Mouse (Mus musculus) intestine, postnatal 0 days (tissue): Measurements from ENCODE around the gene Tbxas1. TPM values are rescaled to one million over a fixed set of nuclear protein-coding genes. Genes with fewer than 3 reads are reported as not detected.

Experiments used
- ATAC-seq: fragments of 200-750 bp; cut with Nextera tagmentation; 2 replicates; pipeline ENCODE4 v1.8.0; 2017; ENCODE audit warnings: mild to moderate bottlenecking, moderate TSS enrichment, moderate library complexity
- H3K27ac ChIP-seq: fragments of 300-500 bp; sonication (generic); 2 replicates; pipeline ENCODE4 v1.5.1; 2014; ENCODE audit warnings: mild to moderate bottlenecking, low read depth, low read length, moderate library complexity
- H3K27me3 ChIP-seq: fragments of 300-500 bp; sonication (generic); replicated peaks from 2 replicates; pipeline ENCODE4 v1.6.1; 2014; ENCODE audit warnings: low read length, mixed read lengths; ENCODE audit not compliant: control insufficient read depth, insufficient read depth
- H3K36me3 ChIP-seq: fragments of 300-500 bp; sonication (generic); 2 replicates; pipeline ENCODE4 v1.6.1; 2014; ENCODE audit warnings: mild to moderate bottlenecking, moderate library complexity; ENCODE audit not compliant: control insufficient read depth, insufficient read depth
- H3K4me1 ChIP-seq: fragments of 300-500 bp; sonication (generic); replicated peaks from 2 replicates; pipeline ENCODE4 v1.6.1; 2014; ENCODE audit warnings: antibody characterized with exemption, low read length, mixed read lengths; ENCODE audit not compliant: control insufficient read depth, insufficient read depth
- H3K4me2 ChIP-seq: fragments of 300-500 bp; sonication (generic); replicated peaks from 2 replicates; pipeline ENCODE4 v1.6.1; 2014; ENCODE audit warnings: low read depth, mild to moderate bottlenecking, moderate library complexity
- H3K4me3 ChIP-seq: fragments of 300-500 bp; sonication (generic); 2 replicates; pipeline ENCODE4 v1.5.1; 2014; ENCODE audit warnings: low read depth, low read length
- H3K9ac ChIP-seq: fragments of 300-500 bp; sonication (generic); 2 replicates; pipeline ENCODE4 v1.6.1; 2014; ENCODE audit warnings: mild to moderate bottlenecking, low read depth, low read length
- H3K9me3 ChIP-seq: fragments of 300-500 bp; sonication (generic); 2 replicates; pipeline ENCODE4 v1.6.1; 2016; ENCODE audit warnings: mixed run types; ENCODE audit not compliant: control insufficient read depth
- CTCF ChIP-seq: sonication (generic); IDR thresholded peaks from 2 replicates; pipeline ENCODE4 v1.5.1; 2016; ENCODE audit warnings: low read depth, mild to moderate bottlenecking, control low read depth, antibody characterized with exemption, moderate library complexity
- WGBS: fragments of 180-500 bp; shearing (Covaris S2); extraction: QIAGEN DNeasy Blood & Tissue Kit; methylation state at CpG from one replicate; pipeline ENCODE4 v1.1.7; 2014; 5-methylcytosine and 5-hydroxymethylcytosine counted together
- polyA plus RNA-seq: library from polyadenylated mRNA; unstranded; fragments of >200 nt; fragmentation: Nextera tagmentation; extraction: Ambion mirVana; gene quantifications from 2 replicates; pipeline ENCODE4 v1.2.1, GENCODE M21; 2015

The Tbxas1 gene
- polyA plus RNA-seq, 1 experiment from 2014 or later, result 2.1 TPM

- H3K27me3 ChIP-seq, result no peaks in the 10 kb centered on the region
- 79% methylated on average over 7 of the region's 7 CpGs for WGBS
- H3K4me3 ChIP-seq, result no peak overlapping the region
- H3K4me2 ChIP-seq, result no peak overlapping the region
- peak; percentile 59 for TF ChIP-seq CTCF
- H3K9me3 ChIP-seq, result no peaks in the 10 kb centered on the region
- no peak overlapping the region for H3K27ac ChIP-seq
- ATAC-seq, result no peak
- 0 out of 2 replicates have a peak, but pooled peaks cover 2% of the 10 kb centered on the region for H3K4me1 ChIP-seq
- H3K9ac ChIP-seq, result no peak overlapping the region
- H3K36me3 ChIP-seq, result no peaks in the 10 kb centered on the region
Measured at GRCm38 (mm10) chr6:39018805-39019204, 143.6 kb downstream of the Tbxas1 start.

- 67% methylated on average over 5 of the region's 5 CpGs for WGBS
- H3K4me1 ChIP-seq, result 0 out of 2 replicates have a peak, but pooled peaks cover 2% of the 10 kb centered on the region
- no peak for ATAC-seq
- H3K4me3 ChIP-seq, result no peak overlapping the region
- H3K9me3 ChIP-seq, result no peaks in the 10 kb centered on the region
- H3K27me3 ChIP-seq, result no peaks in the 10 kb centered on the region
- no peak for TF ChIP-seq CTCF
- H3K27ac ChIP-seq, result no peak overlapping the region
- H3K9ac ChIP-seq, result no peak overlapping the region
- H3K4me2 ChIP-seq, result no peak overlapping the region
- no peaks in the 10 kb centered on the region for H3K36me3 ChIP-seq
Measured at GRCm38 (mm10) chr6:39019219-39019618, 144.0 kb downstream of the Tbxas1 start.

GRCm38 (mm10) chr6:39021909-39022308 lies 146.7 kb downstream of the Tbxas1 start:
- H3K9me3 ChIP-seq, result no peaks in the 10 kb centered on the region
- WGBS, result 59% methylated on average over 1 of the region's 1 CpGs
- no peak overlapping the region for H3K4me2 ChIP-seq
- no peak overlapping the region for H3K4me3 ChIP-seq
- H3K27me3 ChIP-seq, result no peaks in the 10 kb centered on the region
- no peak for TF ChIP-seq CTCF
- no peaks in the 10 kb centered on the region for H3K36me3 ChIP-seq
- no peak overlapping the region for H3K9ac ChIP-seq
- no peak overlapping the region for H3K27ac ChIP-seq
- 0 out of 2 replicates have a peak, but pooled peaks cover 2% of the 10 kb centered on the region for H3K4me1 ChIP-seq
- no peak for ATAC-seq

GRCm38 (mm10) chr6:39022461-39023181 lies 147.4 kb downstream of the Tbxas1 start:
- no peaks in the 10 kb centered on the region for H3K36me3 ChIP-seq
- no peak for ATAC-seq
- H3K27me3 ChIP-seq, result no peaks in the 10 kb centered on the region
- WGBS, result 70% methylated on average over 7 of the region's 7 CpGs
- no peak overlapping the region for H3K9ac ChIP-seq
- no peak overlapping the region for H3K4me3 ChIP-seq
- 0 out of 2 replicates have a peak, but pooled peaks cover 2% of the 10 kb centered on the region for H3K4me1 ChIP-seq
- H3K4me2 ChIP-seq, result no peak overlapping the region
- no peaks in the 10 kb centered on the region for H3K9me3 ChIP-seq
- TF ChIP-seq CTCF, result no peak
- no peak overlapping the region for H3K27ac ChIP-seq

- no peaks in the 10 kb centered on the region for H3K36me3 ChIP-seq
- no peak overlapping the region for H3K9ac ChIP-seq
- TF ChIP-seq CTCF, result no peak
- 37% methylated on average over 4 of the region's 4 CpGs for WGBS
- H3K4me2 ChIP-seq, result no peak overlapping the region
- no peaks in the 10 kb centered on the region for H3K9me3 ChIP-seq
- no peak for ATAC-seq
- no peak overlapping the region for H3K27ac ChIP-seq
- H3K4me3 ChIP-seq, result no peak overlapping the region
- H3K4me1 ChIP-seq, result 0 out of 2 replicates have a peak, but pooled peaks cover 2% of the 10 kb centered on the region
- H3K27me3 ChIP-seq, result no peaks in the 10 kb centered on the region
Measured at GRCm38 (mm10) chr6:39024631-39025030, 149.4 kb downstream of the Tbxas1 start.

GRCm38 (mm10) chr6:39025038-39025437 lies 149.8 kb downstream of the Tbxas1 start:
- no peak overlapping the region for H3K27ac ChIP-seq

More at GRCm38 (mm10) chr6:39025038-39025437, 149.8 kb downstream of the Tbxas1 start:
- no peaks in the 10 kb centered on the region for H3K36me3 ChIP-seq
- no peak overlapping the region for H3K4me3 ChIP-seq
- no peak for ATAC-seq
- H3K4me1 ChIP-seq, result 0 out of 2 replicates have a peak, but pooled peaks cover 2% of the 10 kb centered on the region
- no peaks in the 10 kb centered on the region for H3K9me3 ChIP-seq
- H3K27me3 ChIP-seq, result no peaks in the 10 kb centered on the region
- no peak for TF ChIP-seq CTCF
- H3K4me2 ChIP-seq, result no peak overlapping the region
- WGBS, result 79% methylated on average over 7 of the region's 7 CpGs
- H3K9ac ChIP-seq, result no peak overlapping the region
